Mouse (Mus musculus) CD4-positive, CD25-positive, alpha-beta regulatory T cell, adult 4 months (primary cell): ENCODE results near the gene Gm42417. TPM values are rescaled to one million over a fixed set of nuclear protein-coding genes. Genes with fewer than 3 reads are reported as not detected.
"Not testable (repeated sequence)": the region's sequence is repeated elsewhere in the genome, so short reads cannot be mapped to it uniquely, and the experiment has no call there.

Source experiments
- ATAC-seq: one replicate; pipeline ENCODE4 v1.8.0; 2017
- polyA plus RNA-seq, 2 experiments: library from polyadenylated mRNA; unstranded; fragments of 100-300 nt; shearing (Covaris generic); gene quantifications; one replicate each; pipeline ENCODE4 v1.2.1; 2017

The Gm42417 gene
- polyA plus RNA-seq, 2 experiments from 2014 or later = 2.3 TPM; not detected in 1

GRCm38 (mm10) chr1:36545382-36545781, 6.2 kb upstream of the Gm42417 start:
- no peak for ATAC-seq

GRCm38 (mm10) chr1:36542925-36543324, 3.7 kb upstream of the Gm42417 start:
- ATAC-seq = no peak

- ATAC-seq = no peak
These were observed 2.6 kb upstream of the Gm42417 start for GRCm38 (mm10) chr1:36541844-36542243.

GRCm38 (mm10) chr1:36540807-36541206, 1.6 kb upstream of the Gm42417 start:
- ATAC-seq = no peak

GRCm38 (mm10) chr1:36540132-36540531, 903 bp upstream of the Gm42417 start:
- no peak for ATAC-seq

- no peak for ATAC-seq
These were observed 502 bp downstream of the Gm42417 start for GRCm38 (mm10) chr1:36538727-36539126.

- ATAC-seq = not testable (repeated sequence)
These were observed 2.4 kb downstream of the Gm42417 start, which contains the start of gene Ankrd23 for GRCm38 (mm10) chr1:36536783-36537182. Gene Ankrd23, minus strand, starts transcription at chr1:36536883.

- no peak for ATAC-seq
These were observed 2.9 kb downstream of the Gm42417 start for GRCm38 (mm10) chr1:36536397-36536728.

GRCm38 (mm10) chr1:36535477-36536396, 3.5 kb downstream of the Gm42417 start:
- ATAC-seq = no peak

GRCm38 (mm10) chr1:36534595-36535058, 4.6 kb downstream of the Gm42417 start:
- peak; percentile 39 for ATAC-seq

- ATAC-seq = no peak
These were observed 5.7 kb downstream of the Gm42417 start for GRCm38 (mm10) chr1:36533546-36533945.

- no peak for ATAC-seq
These were observed 7.8 kb downstream of the Gm42417 start for GRCm38 (mm10) chr1:36531461-36531860.

- ATAC-seq = no peak
These were observed 8.3 kb downstream of the Gm42417 start for GRCm38 (mm10) chr1:36530962-36531361.

- ATAC-seq = no peak
These were observed 8.7 kb downstream of the Gm42417 start for GRCm38 (mm10) chr1:36530485-36530884.

GRCm38 (mm10) chr1:36529875-36530274, 9.4 kb downstream of the Gm42417 start:
- no peak for ATAC-seq

- no peak for ATAC-seq
These were observed 10.0 kb downstream of the Gm42417 start for GRCm38 (mm10) chr1:36529274-36529673.

GRCm38 (mm10) chr1:36528351-36528750, 10.9 kb downstream of the Gm42417 start:
- ATAC-seq = no peak

- ATAC-seq = no peak
These were observed 12.3 kb downstream of the Gm42417 start for GRCm38 (mm10) chr1:36526903-36527302.

- ATAC-seq = no peak
These were observed 13.5 kb downstream of the Gm42417 start for GRCm38 (mm10) chr1:36525774-36526173.

GRCm38 (mm10) chr1:36524058-36524457, 15.2 kb downstream of the Gm42417 start:
- no peak for ATAC-seq

- no peak for ATAC-seq
These were observed 15.8 kb downstream of the Gm42417 start for GRCm38 (mm10) chr1:36523332-36524013.

- ATAC-seq = no peak
These were observed 17.0 kb downstream of the Gm42417 start for GRCm38 (mm10) chr1:36522210-36522609.

- ATAC-seq = no peak
These were observed 19.6 kb downstream of the Gm42417 start for GRCm38 (mm10) chr1:36519626-36520025.

- ATAC-seq = no peak
These were observed 21.0 kb downstream of the Gm42417 start for GRCm38 (mm10) chr1:36518259-36518658.
